Mouse (Mus musculus): ENCODE measurements around the gene Ckap5. TPM values are rescaled to one million over a fixed set of nuclear protein-coding genes. Genes with fewer than 3 reads are reported as not detected.

Ckap5 gene
- polyA plus RNA-seq, 1 experiment from 2014 or later, result 101 TPM

Other genes with a start within 250 kb of the Ckap5 start
- gene 1110051M20Rik, start 82.1 kb upstream of the Ckap5 start, polyA plus RNA-seq (2015; fragmentation: Nextera tagmentation; extraction: Ambion mirVana), result 161 and 163 TPM in 2 replicates
- 4.5 and 5.3 TPM in 2 replicates for gene Lrp4, start 69.3 kb upstream of the Ckap5 start, polyA plus RNA-seq (2015; fragmentation: Nextera tagmentation; extraction: Ambion mirVana)
- 0.08 and 0.32 TPM in 2 replicates for gene F2, start 109.7 kb downstream of the Ckap5 start, polyA plus RNA-seq (2015; fragmentation: Nextera tagmentation; extraction: Ambion mirVana)
- gene Zfp408, start 123.0 kb downstream of the Ckap5 start, polyA plus RNA-seq (2015; fragmentation: Nextera tagmentation; extraction: Ambion mirVana), result 9.9 and 11.4 TPM in 2 replicates
- gene Arhgap1, start 123.1 kb downstream of the Ckap5 start, polyA plus RNA-seq (2015; fragmentation: Nextera tagmentation; extraction: Ambion mirVana), result 89.5 and 98.5 TPM in 2 replicates
- 32.8 and 39.4 TPM in 2 replicates for gene Atg13, start 183.8 kb downstream of the Ckap5 start, polyA plus RNA-seq (2015; fragmentation: Nextera tagmentation; extraction: Ambion mirVana)
- gene Harbi1, start 184.1 kb downstream of the Ckap5 start, polyA plus RNA-seq (2015; fragmentation: Nextera tagmentation; extraction: Ambion mirVana), result 16.7 and 17.9 TPM in 2 replicates
- 20.8 and 27.1 TPM in 2 replicates for gene Ambra1, start 203.4 kb downstream of the Ckap5 start, polyA plus RNA-seq (2015; fragmentation: Nextera tagmentation; extraction: Ambion mirVana)

Measured in hindbrain, embryonic 16.5 days (tissue).